Mouse (Mus musculus): ENCODE measurements around the gene Plac1. TPM values are rescaled to one million over a fixed set of nuclear protein-coding genes. Genes with fewer than 3 reads are reported as not detected.

The Plac1 gene
- total and polyA plus RNA-seq, 3 experiments: not detected

DNA sequence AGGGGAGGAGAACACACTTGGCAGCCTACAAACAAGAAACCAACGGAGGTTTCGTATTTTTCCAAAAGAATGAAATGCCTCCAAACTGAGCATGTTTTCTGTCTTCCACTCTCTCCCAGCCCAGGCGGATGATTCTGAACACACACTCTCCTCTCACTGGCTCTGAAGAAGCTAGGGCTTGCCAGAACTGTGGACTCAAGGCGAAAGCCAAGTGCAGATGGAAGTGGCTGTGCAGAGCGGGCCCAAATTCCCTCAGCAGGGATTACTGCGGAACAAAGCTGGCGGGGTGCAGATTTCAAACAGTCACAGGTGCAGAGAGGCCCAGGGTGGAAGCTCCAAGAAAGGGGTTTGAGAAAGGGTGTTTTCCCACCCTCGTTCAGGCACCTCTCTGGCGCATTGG, 19.1 kb downstream of the Plac1 start:
- H3K27ac ChIP-seq (ENCODE audit: control insufficient read depth, low read depth, low read length): no peak overlapping the region
- H3K27me3 ChIP-seq (ENCODE audit: control insufficient read depth in 1 of 2, insufficient read depth in 2 of 2, low read length in 2 of 2): peaks cover 0 to 1% of the 10 kb centered on the region in 2 experiments; a peak in 1 of 4 replicates
- H3K79me2 ChIP-seq (ENCODE audit: control insufficient read depth, insufficient read depth, low read length, poor library complexity): no peaks in the 10 kb centered on the region
- no peak overlapping the region for H3K4me3 ChIP-seq (ENCODE audit: control insufficient read depth in 1 of 2, insufficient read depth in 1 of 2, low read depth in 2 of 2, low read length in 2 of 2)
- H3K9me3 ChIP-seq (replicated peaks; ENCODE audit: insufficient read depth, low read length): no peaks in the 10 kb centered on the region
- H3K36me3 ChIP-seq (ENCODE audit: control insufficient read depth in 1 of 2, insufficient read depth in 2 of 2, low read length in 2 of 2): no peaks in the 10 kb centered on the region
- no peak for DNase-seq (ENCODE audit: low read depth, low spot score)
- no peaks in the 10 kb centered on the region for H3K4me1 ChIP-seq (ENCODE audit: control insufficient read depth in 1 of 2, insufficient read depth in 2 of 2, low read length in 2 of 2)
- no peak overlapping the region for H3K9ac ChIP-seq (ENCODE audit: control insufficient read depth, low read depth, low read length, poor library complexity, severe bottlenecking)
- TF ChIP-seq NRF1 (IDR thresholded peaks at IDR 0.05; ENCODE audit: insufficient read depth, low read depth, low read length, poor library complexity, severe bottlenecking) (no peak), EP300 (IDR thresholded peaks at IDR 0.05; ENCODE audit: low read depth in 1 of 2, low read length in 2 of 2) (no peak), TCF12 (IDR thresholded peaks at IDR 0.05; ENCODE audit: low read depth, low read length) (no peak)

DNA sequence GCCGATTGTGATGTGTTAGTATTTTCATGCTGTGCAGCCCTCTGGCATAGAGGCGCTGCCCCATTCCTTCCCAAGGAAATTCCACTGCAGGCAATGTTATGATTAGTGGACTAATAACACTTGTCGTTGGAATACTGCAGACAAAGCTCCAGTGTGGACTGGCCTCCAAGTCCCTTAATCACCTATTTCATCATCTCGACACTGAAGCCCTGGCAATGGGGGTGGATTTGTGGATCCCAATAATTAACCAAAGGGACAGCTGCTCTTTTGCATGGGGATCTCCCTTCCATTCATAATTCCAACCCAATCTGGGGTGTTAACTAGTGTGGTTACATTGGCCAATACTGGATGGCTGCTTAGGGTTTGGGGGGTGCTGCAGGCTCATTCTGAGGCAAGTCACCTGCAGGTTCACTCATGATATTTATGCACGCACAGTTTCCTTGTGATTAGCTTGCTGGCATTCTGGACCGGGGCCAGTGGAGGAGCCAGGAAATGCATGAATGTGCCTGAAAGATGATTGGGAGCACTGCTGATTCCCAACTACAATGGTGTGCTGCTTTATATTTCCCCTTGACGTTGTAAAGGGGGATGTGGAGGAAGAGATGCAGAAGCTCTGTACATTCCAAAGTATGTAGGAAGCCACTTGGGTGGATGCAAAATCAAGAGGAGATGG, 25.2 kb downstream of the Plac1 start:
- no peaks in the 10 kb centered on the region for H3K4me1 ChIP-seq (ENCODE audit: control insufficient read depth in 1 of 2, insufficient read depth in 2 of 2, low read length in 2 of 2)
- no peak overlapping the region for H3K27ac ChIP-seq (ENCODE audit: control insufficient read depth, low read depth, low read length)
- H3K79me2 ChIP-seq (ENCODE audit: control insufficient read depth, insufficient read depth, low read length, poor library complexity): no peaks in the 10 kb centered on the region
- H3K4me3 ChIP-seq (ENCODE audit: control insufficient read depth in 1 of 2, insufficient read depth in 1 of 2, low read depth in 2 of 2, low read length in 2 of 2): no peak overlapping the region
- DNase-seq (ENCODE audit: low read depth, low spot score): no peak
- no peaks in the 10 kb centered on the region for H3K9me3 ChIP-seq (replicated peaks; ENCODE audit: insufficient read depth, low read length)
- peaks cover 0 to 1% of the 10 kb centered on the region in 2 experiments; a peak in 1 of 4 replicates for H3K27me3 ChIP-seq (ENCODE audit: control insufficient read depth in 1 of 2, insufficient read depth in 2 of 2, low read length in 2 of 2)
- no peak for TF ChIP-seq UBTF (IDR thresholded peaks at IDR 0.05; ENCODE audit: borderline replicate concordance, insufficient read depth, low read depth, low read length)
- TF ChIP-seq BHLHE40 (IDR thresholded peaks at IDR 0.05; ENCODE audit: borderline replicate concordance, low read depth, low read length): no peak
- no peak for TF ChIP-seq JUND (IDR thresholded peaks at IDR 0.05; ENCODE audit: low read depth, low read length)
- TF ChIP-seq ZKSCAN1 (IDR thresholded peaks at IDR 0.05; ENCODE audit: low read depth, low read length): no peak
- no peak for TF ChIP-seq GABPA (IDR thresholded peaks at IDR 0.05; ENCODE audit: low read depth, low read length)
- no peak for TF ChIP-seq POLR2AphosphoS2 (IDR thresholded peaks at IDR 0.05; ENCODE audit: low read length)
- no peaks in the 10 kb centered on the region for H3K36me3 ChIP-seq (ENCODE audit: control insufficient read depth in 1 of 2, insufficient read depth in 2 of 2, low read length in 2 of 2)
- no peak overlapping the region for H3K9ac ChIP-seq (ENCODE audit: control insufficient read depth, low read depth, low read length, poor library complexity, severe bottlenecking)

DNA sequence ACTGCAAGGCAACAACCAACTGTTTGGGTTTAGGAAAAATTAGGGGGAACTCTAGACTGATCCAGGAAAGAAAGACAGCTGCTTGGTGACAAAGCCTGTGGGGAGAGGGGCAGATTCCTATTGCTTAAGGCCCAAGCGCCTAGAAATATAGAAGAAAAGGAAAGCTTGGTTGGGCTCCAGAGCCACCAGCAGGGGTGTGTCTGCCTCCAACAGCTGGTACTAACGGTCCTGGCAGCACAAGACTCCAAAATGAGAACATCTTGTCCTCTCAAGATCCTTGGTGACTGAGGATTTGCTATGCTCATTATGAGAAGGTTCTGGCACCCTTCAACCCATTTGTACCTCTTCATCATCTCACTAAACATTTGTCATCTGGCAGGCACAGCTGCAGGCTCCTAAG, 26.1 kb downstream of the Plac1 start:
- no peak for DNase-seq (ENCODE audit: low read depth, low spot score)
- no peaks in the 10 kb centered on the region for H3K9me3 ChIP-seq (replicated peaks; ENCODE audit: insufficient read depth, low read length)
- no peaks in the 10 kb centered on the region for H3K79me2 ChIP-seq (ENCODE audit: control insufficient read depth, insufficient read depth, low read length, poor library complexity)
- peaks cover 0 to 1% of the 10 kb centered on the region in 2 experiments; a peak in 1 of 4 replicates for H3K27me3 ChIP-seq (ENCODE audit: control insufficient read depth in 1 of 2, insufficient read depth in 2 of 2, low read length in 2 of 2)
- no peaks in the 10 kb centered on the region for H3K4me1 ChIP-seq (ENCODE audit: control insufficient read depth in 1 of 2, insufficient read depth in 2 of 2, low read length in 2 of 2)
- no peak overlapping the region for H3K4me3 ChIP-seq (ENCODE audit: control insufficient read depth in 1 of 2, insufficient read depth in 1 of 2, low read depth in 2 of 2, low read length in 2 of 2)
- H3K9ac ChIP-seq (ENCODE audit: control insufficient read depth, low read depth, low read length, poor library complexity, severe bottlenecking): no peak overlapping the region
- no peak overlapping the region for H3K27ac ChIP-seq (ENCODE audit: control insufficient read depth, low read depth, low read length)
- H3K36me3 ChIP-seq (ENCODE audit: control insufficient read depth in 1 of 2, insufficient read depth in 2 of 2, low read length in 2 of 2): no peaks in the 10 kb centered on the region
- TF ChIP-seq MYC (IDR thresholded peaks at IDR 0.05; ENCODE audit: low read depth, low read length) (no peak), NRF1 (IDR thresholded peaks at IDR 0.05; ENCODE audit: insufficient read depth, low read depth, low read length, poor library complexity, severe bottlenecking) (no peak), CTCF (IDR thresholded peaks at IDR 0.05 in 2 of 3, conservative IDR thresholded peaks at IDR 0.05 in 1 of 3; ENCODE audit: control insufficient read depth in 1 of 3, insufficient read depth in 1 of 3, low read depth in 2 of 3, low read length in 3 of 3, poor library complexity in 1 of 3, severe bottlenecking in 1 of 3) (no peak)
